Mouse (Mus musculus) thymus, postnatal 36 days (tissue): ENCODE data around the gene Sh3d19.
"Not testable (repeated sequence)": the region's sequence is repeated elsewhere in the genome, so short reads cannot be mapped to it uniquely, and the experiment has no call there.

Experiments used
- DNase-seq, 2 experiments: peaks; one replicate each; pipeline ENCODE4 v3.0.0; 2022; ENCODE audit warnings: mixed read lengths in 2 of 2

Sh3d19 gene

GRCm38 (mm10) chr3:85981761-85982160 lies 10.9 kb downstream of the Sh3d19 start:
- not testable (repeated sequence) for DNase-seq

GRCm38 (mm10) chr3:85984537-85984936 lies 13.6 kb downstream of the Sh3d19 start:
- DNase-seq = no peak

- no peak for DNase-seq
These were observed 16.3 kb downstream of the Sh3d19 start for GRCm38 (mm10) chr3:85987225-85987624.

- no peak for DNase-seq
These were observed 20.4 kb downstream of the Sh3d19 start for GRCm38 (mm10) chr3:85991140-85991801.

- DNase-seq = no peak
These were observed 20.9 kb downstream of the Sh3d19 start for GRCm38 (mm10) chr3:85991802-85992156.

GRCm38 (mm10) chr3:85993744-85994143 lies 22.8 kb downstream of the Sh3d19 start:
- no peak for DNase-seq

- DNase-seq = no peak
These were observed 23.7 kb downstream of the Sh3d19 start for GRCm38 (mm10) chr3:85994645-85995044.

- no peak for DNase-seq
These were observed 30.4 kb downstream of the Sh3d19 start for GRCm38 (mm10) chr3:86001271-86001670.

- DNase-seq = peak; percentile 5 to 13
These were observed 31.5 kb downstream of the Sh3d19 start, which contains the start of gene Prss48 for GRCm38 (mm10) chr3:86002423-86002822. Gene Prss48 (minus strand): TSS chr3:86002491.

- DNase-seq = no peak
These were observed 32.0 kb downstream of the Sh3d19 start for GRCm38 (mm10) chr3:86002940-86003339.

GRCm38 (mm10) chr3:86004751-86005150 lies 33.8 kb downstream of the Sh3d19 start:
- DNase-seq = no peak

GRCm38 (mm10) chr3:86010618-86011017 lies 39.7 kb downstream of the Sh3d19 start:
- no peak for DNase-seq

- no peak for DNase-seq
These were observed 40.5 kb downstream of the Sh3d19 start for GRCm38 (mm10) chr3:86011373-86011772.

GRCm38 (mm10) chr3:86011833-86012232 lies 40.9 kb downstream of the Sh3d19 start:
- DNase-seq = no peak

- DNase-seq = no peak
These were observed 42.9 kb downstream of the Sh3d19 start for GRCm38 (mm10) chr3:86013837-86014236.

- DNase-seq = no peak
These were observed 46.1 kb downstream of the Sh3d19 start for GRCm38 (mm10) chr3:86016965-86017364.

GRCm38 (mm10) chr3:86017484-86017883 lies 46.6 kb downstream of the Sh3d19 start:
- DNase-seq = no peak

- no peak for DNase-seq
These were observed 50.2 kb downstream of the Sh3d19 start for GRCm38 (mm10) chr3:86020921-86021650.

GRCm38 (mm10) chr3:86021651-86022050 lies 50.7 kb downstream of the Sh3d19 start:
- DNase-seq = no peak

GRCm38 (mm10) chr3:86024065-86024795 lies 53.3 kb downstream of the Sh3d19 start:
- no peak for DNase-seq

- DNase-seq = no peak
These were observed 54.6 kb downstream of the Sh3d19 start for GRCm38 (mm10) chr3:86025341-86026137.

GRCm38 (mm10) chr3:86028658-86029375 lies 57.9 kb downstream of the Sh3d19 start:
- DNase-seq = no peak
